Mouse (Mus musculus): ENCODE measurements at regions not wholly inside any gene's neighbourhood (a gene's known extent, or its start where the extent isn't known, plus 50 kb on each side); places are given as distances from the start of the nearest gene placed in this dataset.

GRCm38 (mm10) chr9:91133256-91133920 lies 228.8 kb upstream of the Zic4 start:
- Histone ChIP-seq H3K9me3 (replicated peaks; ENCODE audit: insufficient read depth, low read length) (no peaks in the 10 kb centered on the region), H3K36me3 (ENCODE audit: control insufficient read depth in 1 of 2, insufficient read depth in 2 of 2, low read length in 2 of 2) (0 out of 4 replicates have a peak, but pooled peaks cover 0 to 5% of the 10 kb centered on the region in 2 experiments), H3K4me1 (ENCODE audit: control insufficient read depth in 1 of 2, insufficient read depth in 2 of 2, low read length in 2 of 2) (peaks cover 2 to 5% of the 10 kb centered on the region in 2 experiments; a peak in 3 of 4 replicates), H3K27ac (ENCODE audit: control insufficient read depth, low read depth, low read length) (no peak overlapping the region), H3K4me3 (ENCODE audit: control insufficient read depth in 1 of 2, insufficient read depth in 1 of 2, low read depth in 2 of 2, low read length in 2 of 2) (no peak overlapping the region), H3K27me3 (ENCODE audit: control insufficient read depth in 1 of 2, insufficient read depth in 2 of 2, low read length in 2 of 2) (no peaks in the 10 kb centered on the region), H3K9ac (ENCODE audit: control insufficient read depth, low read depth, low read length, poor library complexity, severe bottlenecking) (no peak overlapping the region), H3K79me2 (ENCODE audit: control insufficient read depth, insufficient read depth, low read length, poor library complexity) (no peaks in the 10 kb centered on the region)
- TF ChIP-seq ZNF384 (IDR thresholded peaks at IDR 0.05; ENCODE audit: low read depth, low read length) (no peak), ZC3H11A (IDR thresholded peaks at IDR 0.05; ENCODE audit: low read depth, low read length) (no peak), MXI1 (IDR thresholded peaks at IDR 0.05; ENCODE audit: low read depth, low read length) (no peak), GATA1 (IDR thresholded peaks at IDR 0.05; ENCODE audit: low read depth, low read length) (no peak), MAFK (IDR thresholded peaks at IDR 0.05; ENCODE audit: borderline replicate concordance, low read depth, low read length) (no peak), HCFC1 (IDR thresholded peaks at IDR 0.05; ENCODE audit: low read depth, low read length) (no peak), MYC (IDR thresholded peaks at IDR 0.05; ENCODE audit: low read depth, low read length) (no peak), USF2 (IDR thresholded peaks at IDR 0.05; ENCODE audit: borderline replicate concordance in 1 of 2, insufficient read depth in 1 of 2, low read depth in 1 of 2, low read length in 2 of 2) (no peak), EP300 (IDR thresholded peaks at IDR 0.05; ENCODE audit: low read depth in 1 of 2, low read length in 2 of 2) (no peak)
- no peak for DNase-seq (ENCODE audit: low read depth, low spot score)

DNA sequence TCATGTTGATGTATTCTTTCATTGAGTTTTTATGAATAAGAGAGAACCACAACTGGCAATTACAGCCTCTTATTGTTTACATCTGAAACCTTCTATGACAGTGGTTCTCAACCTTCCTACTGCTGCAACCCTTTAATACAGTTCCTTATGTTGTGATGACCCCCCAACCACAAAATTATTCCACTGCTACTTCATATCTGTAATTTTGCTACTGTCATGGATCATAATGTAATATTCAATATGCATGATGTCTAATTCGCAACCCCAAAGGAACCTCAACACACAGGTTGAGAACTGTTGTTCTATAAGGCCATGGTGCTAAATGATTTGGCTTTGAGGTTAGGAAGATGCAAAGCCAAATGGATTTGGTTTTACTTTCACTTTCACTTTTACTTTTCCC lies 227.9 kb upstream of the Zic4 start:
- Histone ChIP-seq H3K4me1 (ENCODE audit: control insufficient read depth in 1 of 2, insufficient read depth in 2 of 2, low read length in 2 of 2) (peaks cover 2 to 5% of the 10 kb centered on the region in 2 experiments; a peak in 3 of 4 replicates), H3K27ac (ENCODE audit: control insufficient read depth, low read depth, low read length) (no peak overlapping the region), H3K9ac (ENCODE audit: control insufficient read depth, low read depth, low read length, poor library complexity, severe bottlenecking) (peak overlapping the region; percentile 25; the same call in 1 of the 2 replicates), H3K79me2 (ENCODE audit: control insufficient read depth, insufficient read depth, low read length, poor library complexity) (no peaks in the 10 kb centered on the region), H3K9me3 (replicated peaks; ENCODE audit: insufficient read depth, low read length) (no peaks in the 10 kb centered on the region), H3K4me3 (ENCODE audit: control insufficient read depth in 1 of 2, insufficient read depth in 1 of 2, low read depth in 2 of 2, low read length in 2 of 2) (peak overlapping the region; percentile 62 to 95), H3K36me3 (ENCODE audit: control insufficient read depth in 1 of 2, insufficient read depth in 2 of 2, low read length in 2 of 2) (0 out of 4 replicates have a peak, but pooled peaks cover 0 to 5% of the 10 kb centered on the region in 2 experiments), H3K27me3 (ENCODE audit: control insufficient read depth in 1 of 2, insufficient read depth in 2 of 2, low read length in 2 of 2) (no peaks in the 10 kb centered on the region)
- TF ChIP-seq RAD21 (IDR thresholded peaks at IDR 0.05; ENCODE audit: low read depth, low read length) (no peak), UBTF (IDR thresholded peaks at IDR 0.05; ENCODE audit: borderline replicate concordance, insufficient read depth, low read depth, low read length) (no peak), ETS1 (IDR thresholded peaks at IDR 0.05; ENCODE audit: low read depth, low read length) (peak; percentile 53; the same call in 1 of the 2 replicates), ZKSCAN1 (IDR thresholded peaks at IDR 0.05; ENCODE audit: low read depth, low read length) (no peak)
- DNase-seq (ENCODE audit: low read depth, low spot score), result peak; percentile 9

Data from MEL (cell line).